Mouse (Mus musculus) liver, embryonic 15.5 days (tissue): ENCODE data around the gene Cbx5. TPM values are rescaled to one million over a fixed set of nuclear protein-coding genes. Genes with fewer than 3 reads are reported as not detected.

Experiments
- ATAC-seq: fragments of 200-750 bp; cut with Nextera tagmentation; 2 replicates; pipeline ENCODE4 v1.8.0; 2017; ENCODE audit warnings: moderate number of reproducible peaks, mild to moderate bottlenecking, moderate library complexity; ENCODE audit not compliant: insufficient read depth
- H3K27ac ChIP-seq: fragments of 300-500 bp; sonication (generic); replicated peaks from 2 replicates; pipeline ENCODE4 v1.5.1; 2015; ENCODE audit warnings: mild to moderate bottlenecking, inconsistent platforms
- H3K27me3 ChIP-seq: fragments of 300-500 bp; sonication (generic); 2 replicates; pipeline ENCODE4 v1.6.1; 2015; ENCODE audit warnings: mild to moderate bottlenecking, inconsistent platforms
- H3K36me3 ChIP-seq: fragments of 300-500 bp; sonication (generic); replicated peaks from 2 replicates; pipeline ENCODE4 v1.6.1; 2015; ENCODE audit warnings: moderate library complexity, mild to moderate bottlenecking, inconsistent platforms
- H3K4me1 ChIP-seq: fragments of 300-500 bp; sonication (generic); replicated peaks from 2 replicates; pipeline ENCODE4 v1.6.1; 2015; ENCODE audit warnings: inconsistent platforms
- H3K4me2 ChIP-seq: fragments of 300-500 bp; sonication (generic); 2 replicates; pipeline ENCODE4 v1.6.1; 2015; ENCODE audit warnings: moderate library complexity, mild to moderate bottlenecking, inconsistent platforms
- H3K4me3 ChIP-seq: fragments of 300-500 bp; sonication (generic); replicated peaks from 2 replicates; pipeline ENCODE4 v1.5.1; 2015; ENCODE audit warnings: mild to moderate bottlenecking, inconsistent platforms
- H3K9ac ChIP-seq: fragments of 300-500 bp; sonication (generic); 2 replicates; pipeline ENCODE4 v1.6.1; 2015; ENCODE audit warnings: moderate library complexity, mild to moderate bottlenecking, inconsistent platforms
- H3K9me3 ChIP-seq: fragments of 300-500 bp; sonication (generic); replicated peaks from 2 replicates; pipeline ENCODE4 v1.6.1; 2016; ENCODE audit warnings: inconsistent platforms
- WGBS: fragments of 180-500 bp; shearing (Covaris S2); methylation state at CpG from one replicate; pipeline ENCODE4 v1.1.7; 2015; ENCODE audit warnings: mixed read lengths; ENCODE audit not compliant: insufficient replicate concordance; 5-methylcytosine and 5-hydroxymethylcytosine counted together
- polyA plus RNA-seq: library from polyadenylated mRNA; unstranded; fragments of >200 nt; fragmentation: Nextera tagmentation; extraction: Ambion mirVana; gene quantifications from 2 replicates; pipeline ENCODE4 v1.2.1, GENCODE M21; 2015

The Cbx5 gene
- polyA plus RNA-seq, 1 experiment from 2014 or later, result 49.2 TPM

DNA sequence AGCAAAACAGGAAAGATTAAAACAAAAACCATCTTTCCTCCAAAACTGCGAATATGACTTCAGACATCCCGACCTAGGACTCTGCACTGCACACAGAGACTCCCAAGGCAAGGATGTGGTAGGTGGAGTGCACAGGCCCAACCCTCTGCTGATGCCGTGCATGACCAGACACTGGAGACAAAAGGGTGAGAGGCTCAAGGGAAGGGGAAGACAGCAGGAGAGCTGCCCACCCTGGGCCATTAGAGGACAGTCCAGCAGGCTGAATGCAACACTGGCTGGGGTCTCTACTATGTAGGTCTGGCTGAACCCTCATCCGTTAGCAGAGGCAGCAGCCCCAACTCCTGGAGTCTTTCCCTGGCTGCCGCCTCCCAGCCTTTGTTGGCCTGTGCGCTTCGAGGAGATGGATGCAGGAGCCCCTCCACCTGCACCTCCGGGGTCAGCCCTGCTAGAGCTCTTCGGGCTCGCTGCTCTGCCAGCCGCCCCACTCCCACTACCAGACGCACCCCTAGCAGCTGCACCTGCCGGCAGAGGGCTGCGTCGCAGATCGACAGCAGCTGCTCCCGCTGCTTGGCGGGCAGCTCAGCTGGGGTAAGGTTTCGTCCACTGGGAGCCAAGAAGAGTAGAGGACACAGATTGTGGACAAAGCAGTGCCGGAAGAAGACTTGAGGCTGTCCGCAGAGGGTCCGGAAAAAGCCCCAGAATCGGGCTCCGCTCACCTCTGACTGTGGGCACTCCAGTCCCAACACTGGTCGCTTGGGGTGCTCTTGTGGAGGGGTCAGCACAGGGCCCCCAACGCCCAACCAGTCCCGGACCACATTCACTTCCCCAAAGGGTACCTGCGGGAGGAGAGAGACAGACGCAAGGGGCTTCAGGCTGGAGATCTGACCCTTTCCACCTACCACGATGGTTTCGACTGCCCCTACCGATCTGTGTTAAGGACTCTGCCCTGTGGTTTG, 84.0 kb downstream of the Cbx5 start:
- 66% methylated on average over 32 of the region's 32 CpGs for whole genome bisulfite sequencing

DNA sequence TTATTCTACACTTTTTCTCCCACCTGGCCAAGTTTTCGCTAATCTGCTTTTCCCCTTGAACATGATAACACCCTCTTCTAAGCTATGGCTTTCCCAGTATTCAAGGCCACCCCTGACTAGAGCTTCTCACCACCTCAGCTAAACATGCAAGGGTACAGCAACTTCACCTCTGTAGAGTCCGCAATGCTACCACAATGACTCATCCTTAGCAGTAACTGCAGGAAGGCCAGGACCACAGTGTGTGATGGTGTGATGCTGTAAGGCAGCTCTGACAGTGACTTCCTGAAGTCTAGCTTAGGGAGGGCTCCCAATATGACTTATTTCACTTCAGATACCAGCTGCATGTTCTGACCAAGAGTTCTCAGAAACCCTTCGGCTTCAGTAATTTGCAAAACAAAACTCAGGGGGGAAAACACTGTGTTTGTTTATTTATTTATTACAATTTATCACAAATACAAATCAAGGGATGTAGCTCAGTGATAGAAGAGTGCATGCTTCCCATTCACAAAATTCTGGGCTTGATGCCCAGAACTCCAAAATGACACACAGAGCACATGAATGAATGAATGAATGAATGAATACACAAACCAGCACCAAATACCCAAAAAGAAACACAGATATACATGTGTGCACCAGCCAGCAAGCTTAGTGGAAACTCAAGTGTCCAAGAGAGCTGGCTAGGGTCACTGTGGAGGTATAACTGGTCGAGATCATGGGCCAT, 86.6 kb downstream of the Cbx5 start:
- Histone ChIP-seq H3K36me3 (0 out of 2 replicates have a peak, but pooled peaks cover 8% of the 10 kb centered on the region), H3K4me3 (no peak overlapping the region), H3K27me3 (peaks cover 23% of the 10 kb centered on the region), H3K9me3 (no peaks in the 10 kb centered on the region), H3K4me1 (no peaks in the 10 kb centered on the region), H3K4me2 (no peak overlapping the region), H3K9ac (no peak overlapping the region), H3K27ac (no peak overlapping the region)
- WGBS, result 62% methylated on average over 4 of the region's 4 CpGs
- no peak for ATAC-seq

More for the DNA sequence above, 84.0 kb downstream of the Cbx5 start:
- Histone ChIP-seq H3K4me2 (no peak overlapping the region), H3K4me1 (no peaks in the 10 kb centered on the region), H3K36me3 (0 out of 2 replicates have a peak, but pooled peaks cover 8% of the 10 kb centered on the region), H3K9me3 (no peaks in the 10 kb centered on the region), H3K4me3 (no peak overlapping the region), H3K27ac (no peak overlapping the region), H3K27me3 (no peaks in the 10 kb centered on the region; the same call in 1 of the 2 replicates), H3K9ac (no peak overlapping the region)
- ATAC-seq, result no peak

DNA sequence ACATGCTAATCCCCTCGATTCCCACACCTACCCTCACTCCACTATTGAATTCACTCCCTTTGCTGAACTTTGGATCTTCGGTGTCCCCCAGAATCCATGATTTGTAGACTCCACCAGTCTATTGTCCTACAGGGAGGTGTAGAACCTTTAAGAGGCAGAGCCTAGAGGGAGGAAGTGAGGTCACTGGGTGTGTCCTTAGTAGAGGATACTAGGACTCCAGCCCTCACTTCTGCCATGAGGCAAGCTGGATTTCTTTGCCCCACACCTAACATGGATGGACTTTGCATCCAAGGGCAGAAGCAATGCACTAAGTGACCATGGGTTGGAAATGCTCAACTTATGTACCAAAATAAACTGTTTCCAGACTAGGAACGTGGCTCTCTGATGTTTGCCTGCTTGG, 87.2 kb downstream of the Cbx5 start:
- WGBS, result 62% methylated on average over 3 of the region's 3 CpGs
- Histone ChIP-seq H3K27ac (no peak overlapping the region), H3K9ac (no peak overlapping the region), H3K9me3 (no peaks in the 10 kb centered on the region), H3K27me3 (peaks cover 30% of the 10 kb centered on the region), H3K4me3 (no peak overlapping the region), H3K4me2 (no peak overlapping the region), H3K36me3 (0 out of 2 replicates have a peak, but pooled peaks cover 8% of the 10 kb centered on the region), H3K4me1 (no peaks in the 10 kb centered on the region)
- ATAC-seq, result no peak

DNA sequence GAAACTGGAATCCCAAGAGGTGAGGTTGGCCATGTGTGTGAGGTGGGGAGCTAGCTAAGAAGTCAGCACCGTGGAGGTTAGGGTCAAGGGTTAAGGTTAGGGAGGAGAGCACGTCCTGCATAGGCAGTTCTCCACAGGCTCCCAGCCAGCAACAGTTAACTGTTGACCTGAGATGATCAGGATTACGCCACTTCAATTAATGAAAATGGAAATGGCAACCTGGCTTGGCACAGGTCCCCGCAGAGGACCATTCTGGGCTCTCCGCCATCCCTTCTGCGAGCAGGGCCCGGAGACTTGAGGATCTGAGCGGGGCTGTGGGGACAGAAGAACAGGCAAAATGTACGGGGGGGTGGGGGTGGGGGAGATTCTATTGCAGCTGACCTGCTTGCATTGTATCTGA, 91.8 kb downstream of the Cbx5 start:
- no peaks in the 10 kb centered on the region for H3K9me3 ChIP-seq
- WGBS, result 51% methylated on average over 9 of the region's 9 CpGs
- no peaks in the 10 kb centered on the region for H3K4me1 ChIP-seq
- ATAC-seq, result no peak
- no peak overlapping the region for H3K4me2 ChIP-seq
- H3K4me3 ChIP-seq, result no peak overlapping the region
- no peaks in the 10 kb centered on the region for H3K36me3 ChIP-seq
- H3K9ac ChIP-seq, result no peak overlapping the region
- no peak overlapping the region for H3K27ac ChIP-seq
- peaks cover 76% of the 10 kb centered on the region for H3K27me3 ChIP-seq

DNA sequence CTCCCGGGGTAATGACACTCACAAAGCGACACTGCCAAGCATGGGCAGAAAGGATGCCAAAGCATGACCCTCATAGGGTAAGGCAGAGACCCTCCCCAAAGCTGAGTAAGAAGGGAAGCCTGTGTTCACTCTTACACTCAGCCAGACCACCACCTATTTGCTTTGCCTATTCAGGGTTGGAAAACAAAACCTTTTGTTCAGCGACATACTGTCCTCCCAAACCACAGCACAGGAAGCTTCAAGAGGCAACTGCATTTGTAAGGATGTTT, 92.3 kb downstream of the Cbx5 start:
- H3K4me2 ChIP-seq, result no peak overlapping the region
- H3K9me3 ChIP-seq, result no peaks in the 10 kb centered on the region
- 15% methylated on average over 3 of the region's 3 CpGs for WGBS
- peaks cover 77% of the 10 kb centered on the region for H3K27me3 ChIP-seq
- no peak for ATAC-seq
- H3K4me1 ChIP-seq, result no peaks in the 10 kb centered on the region
- H3K27ac ChIP-seq, result no peak overlapping the region
- no peaks in the 10 kb centered on the region for H3K36me3 ChIP-seq
- H3K9ac ChIP-seq, result no peak overlapping the region
- H3K4me3 ChIP-seq, result no peak overlapping the region

DNA sequence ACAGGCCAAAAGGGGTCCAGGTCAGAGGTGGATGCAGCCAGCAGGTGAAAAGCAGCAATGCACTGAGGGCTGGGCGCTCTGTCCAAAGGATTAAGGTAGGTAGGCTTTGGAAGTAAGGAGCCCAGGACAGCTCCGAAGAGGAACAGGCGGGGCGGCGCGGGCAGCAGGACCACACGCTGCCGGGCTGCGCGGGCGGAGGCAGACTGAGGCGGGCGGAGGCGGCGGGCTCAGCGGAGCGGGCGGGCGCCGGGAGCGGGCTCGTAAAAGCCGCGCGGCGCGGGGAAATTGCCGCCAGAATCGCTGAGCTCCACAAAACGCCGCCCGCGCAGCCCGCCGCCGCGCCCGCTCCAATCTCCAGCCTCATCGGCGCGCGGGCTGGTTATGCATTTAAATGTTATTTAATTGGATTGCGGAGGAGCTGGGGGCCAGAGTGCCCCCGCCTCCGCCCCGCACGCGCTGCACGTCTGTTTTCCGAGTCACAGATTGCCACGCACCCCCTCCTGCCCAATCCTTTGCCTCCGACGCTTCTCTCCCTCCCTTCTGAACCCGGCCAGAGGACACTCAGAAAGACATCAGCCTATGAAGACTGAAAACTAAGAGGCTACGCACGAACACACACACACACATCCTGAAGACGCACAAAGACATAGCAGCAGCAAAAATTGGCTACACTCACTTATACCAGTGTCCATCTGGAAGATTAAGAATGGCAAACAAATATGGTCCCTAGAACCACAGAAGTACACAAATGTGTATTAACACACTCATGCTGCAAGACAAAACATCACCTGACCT, 92.8 kb downstream of the Cbx5 start:
- Histone ChIP-seq H3K9ac (no peak overlapping the region), H3K4me2 (peak overlapping the region; percentile 46), H3K36me3 (no peaks in the 10 kb centered on the region), H3K9me3 (no peaks in the 10 kb centered on the region), H3K4me3 (peak overlapping the region; percentile 14; the same call in 1 of the 2 replicates), H3K27me3 (peaks cover 78% of the 10 kb centered on the region), H3K4me1 (no peaks in the 10 kb centered on the region), H3K27ac (no peak overlapping the region)
- WGBS, result 1% methylated on average over 57 of the region's 57 CpGs
- no peak for ATAC-seq

DNA sequence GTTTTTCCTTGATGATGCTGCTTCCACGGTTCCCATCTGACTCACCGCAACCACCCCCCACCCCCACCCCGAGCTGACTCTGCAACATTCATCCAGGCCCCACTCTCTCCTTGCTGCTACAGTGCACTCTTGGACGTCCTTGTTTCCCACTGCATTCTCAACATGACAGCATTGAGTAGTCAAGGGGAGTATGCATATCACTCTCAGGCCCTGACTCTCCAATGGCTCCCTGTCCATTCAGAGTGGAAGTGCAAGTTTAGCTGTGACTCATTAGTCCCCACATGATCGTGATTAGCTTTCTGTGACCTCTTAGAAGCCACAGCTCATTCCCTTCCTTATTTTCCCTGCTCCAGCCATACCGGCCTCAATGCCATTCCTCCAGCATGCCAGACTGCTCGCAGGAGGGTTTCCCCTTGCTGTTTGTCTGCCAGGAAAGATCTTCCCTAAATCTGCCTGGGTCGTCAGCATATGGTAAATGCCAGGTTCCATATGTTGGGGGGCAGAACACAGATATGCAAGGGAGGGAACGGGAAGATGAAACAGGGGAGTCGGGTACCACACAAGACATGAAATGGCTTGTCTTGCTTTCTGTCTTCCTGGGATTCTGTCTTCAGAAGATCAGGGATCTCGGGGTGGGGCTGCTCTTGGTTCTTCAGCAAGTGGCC, 93.8 kb downstream of the Cbx5 start:
- peaks cover 89% of the 10 kb centered on the region for H3K27me3 ChIP-seq
- no peak overlapping the region for H3K4me2 ChIP-seq
- H3K9me3 ChIP-seq, result no peaks in the 10 kb centered on the region
- H3K4me1 ChIP-seq, result no peaks in the 10 kb centered on the region
- H3K27ac ChIP-seq, result no peak overlapping the region
- no peak for ATAC-seq
- no peak overlapping the region for H3K4me3 ChIP-seq
- 50% methylated on average over 11 of the region's 11 CpGs for WGBS
- H3K36me3 ChIP-seq, result no peaks in the 10 kb centered on the region
- H3K9ac ChIP-seq, result no peak overlapping the region

DNA sequence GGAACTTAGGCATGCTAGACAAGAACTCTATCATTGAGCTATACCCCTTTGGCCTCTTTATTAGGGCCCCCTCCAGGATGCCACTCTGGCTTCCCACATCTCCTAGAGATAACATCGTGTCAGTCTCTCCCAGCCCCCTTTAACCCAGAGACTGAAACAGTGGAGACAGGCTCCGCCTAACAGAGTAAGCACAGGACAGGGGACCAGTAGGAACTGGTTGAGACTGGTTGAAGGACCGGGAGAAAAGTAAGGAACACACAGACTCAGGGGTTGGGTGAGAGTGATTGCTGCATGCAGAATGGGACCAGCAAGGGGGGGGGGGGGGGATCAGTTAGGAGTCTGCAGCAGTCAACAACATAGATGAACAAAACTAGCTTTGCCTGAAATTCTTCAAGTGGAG, 95.4 kb downstream of the Cbx5 start:
- Histone ChIP-seq H3K27me3 (peaks cover 92% of the 10 kb centered on the region), H3K4me2 (no peak overlapping the region), H3K9me3 (no peaks in the 10 kb centered on the region), H3K27ac (no peak overlapping the region), H3K9ac (no peak overlapping the region), H3K36me3 (no peaks in the 10 kb centered on the region), H3K4me1 (no peaks in the 10 kb centered on the region), H3K4me3 (no peak overlapping the region)
- ATAC-seq, result no peak
- 22% methylated on average over 3 of the region's 3 CpGs for WGBS
